Mouse (Mus musculus): Measurements from ENCODE around the gene Tecr.

DNA sequence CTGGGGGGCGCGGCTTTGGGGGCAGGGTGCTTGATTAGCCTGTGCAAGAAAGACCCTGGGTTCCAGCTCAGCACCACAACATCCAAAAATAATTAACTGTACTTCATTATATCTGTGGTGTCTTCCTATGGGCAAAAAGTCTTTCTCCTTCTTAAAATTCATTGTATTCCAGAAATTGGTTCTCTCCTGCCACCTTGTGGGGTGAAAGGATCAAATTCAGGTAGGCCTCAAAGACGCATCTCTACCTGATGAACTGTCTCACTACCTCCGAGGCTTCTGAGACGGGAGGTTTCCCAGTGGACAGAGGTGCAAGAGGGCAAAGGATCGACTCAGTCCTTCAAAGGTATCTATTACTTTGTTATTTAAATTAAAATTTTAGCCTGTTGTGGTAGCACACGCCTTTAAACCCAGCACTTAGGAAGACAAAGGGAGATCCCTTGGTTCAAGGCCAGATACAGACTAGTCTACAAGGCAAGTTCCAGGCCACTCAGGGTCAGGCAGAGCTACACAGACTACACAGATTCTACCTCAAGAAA lies 17.2 kb downstream of the Tecr start:
- TF ChIP-seq CTCF (IDR thresholded peaks at IDR 0.05; ENCODE audit: extremely low read depth, insufficient read depth, insufficient read length, insufficient replicate concordance) (no peak), POLR2A (IDR thresholded peaks at IDR 0.05; ENCODE audit: low read depth, low read length) (no peak)

Data from spleen, adult 2 months (tissue).